Mouse (Mus musculus) adrenal gland, postnatal 4 days (tissue): Measurements from ENCODE around the gene AL732309.1. TPM values are rescaled to one million over a fixed set of nuclear protein-coding genes. Genes with fewer than 3 reads are reported as not detected.
"Not testable (repeated sequence)": the region's sequence is repeated elsewhere in the genome, so short reads cannot be mapped to it uniquely, and the experiment has no call there.

Experiments used
- DNase-seq, 2 experiments: peaks; one replicate each; pipeline ENCODE4 v3.0.0; 2021 to 2022; ENCODE audit warnings: low spot score in 2 of 2, mixed read lengths in 2 of 2
- total RNA-seq, 2 experiments: library from RNA; stranded (reverse); gene quantifications; 2 replicates each; pipeline ENCODE4 v1.2.3; 2021

The AL732309.1 gene
- total RNA-seq, 2 experiments from 2014 or later, result 4.4 to 5.9 TPM

GRCm38 (mm10) chr2:25267746-25268309, 21.2 kb upstream of the AL732309.1 start:
- no peak for DNase-seq

- no peak for DNase-seq
Measured at GRCm38 (mm10) chr2:25267241-25267640, 20.6 kb upstream of the AL732309.1 start.

GRCm38 (mm10) chr2:25266720-25267119, 20.1 kb upstream of the AL732309.1 start:
- no peak for DNase-seq

GRCm38 (mm10) chr2:25265897-25266656, 19.4 kb upstream of the AL732309.1 start:
- DNase-seq, result no peak

- DNase-seq, result no peak
Measured at GRCm38 (mm10) chr2:25264851-25265250, 18.2 kb upstream of the AL732309.1 start.

GRCm38 (mm10) chr2:25264286-25264660, 17.6 kb upstream of the AL732309.1 start:
- no peak for DNase-seq

- no peak for DNase-seq
Measured at GRCm38 (mm10) chr2:25263623-25264285, 17.1 kb upstream of the AL732309.1 start.

GRCm38 (mm10) chr2:25262795-25263622, 16.3 kb upstream of the AL732309.1 start:
- no peak for DNase-seq

- DNase-seq, result peak; percentile 80 to 91
Measured at GRCm38 (mm10) chr2:25262291-25262767, 15.7 kb upstream of the AL732309.1 start, which contains the start of gene Tprn. Gene Tprn (plus strand): TSS chr2:25262618.

- DNase-seq, result no peak
Measured at GRCm38 (mm10) chr2:25261870-25262269, 15.2 kb upstream of the AL732309.1 start.

GRCm38 (mm10) chr2:25258887-25259286, 12.2 kb upstream of the AL732309.1 start:
- no peak for DNase-seq

GRCm38 (mm10) chr2:25257250-25257649, 10.6 kb upstream of the AL732309.1 start:
- DNase-seq, result not testable (repeated sequence)

GRCm38 (mm10) chr2:25256443-25257109, 9.9 kb upstream of the AL732309.1 start:
- not testable (repeated sequence) for DNase-seq

GRCm38 (mm10) chr2:25255284-25255779, 8.7 kb upstream of the AL732309.1 start, which contains the start of gene Tmem203:
Gene Tmem203 (plus strand): TSS chr2:25255439.
- DNase-seq, result peak; percentile 63 to 79

- DNase-seq, result no peak
Measured at GRCm38 (mm10) chr2:25252331-25252730, 5.7 kb upstream of the AL732309.1 start.

GRCm38 (mm10) chr2:25244144-25244543, 2.5 kb downstream of the AL732309.1 start:
- no peak for DNase-seq

GRCm38 (mm10) chr2:25243342-25243741, 3.3 kb downstream of the AL732309.1 start:
- DNase-seq, result no peak

GRCm38 (mm10) chr2:25242101-25242506, 4.6 kb downstream of the AL732309.1 start, which contains the start of the genes Rnf208 and Cysrt1:
Gene Rnf208 (plus strand): TSS chr2:25242255.
Gene Cysrt1 (minus strand): TSS chr2:25242452.
- DNase-seq, result no peak

GRCm38 (mm10) chr2:25241438-25241775, 5.3 kb downstream of the AL732309.1 start:
- DNase-seq, result no peak
